Mouse (Mus musculus): ENCODE results near the gene Nacc1.
A peak's percentile ranks its signal among the peaks of the same experiment; 100 is the strongest.

The Nacc1 gene

GRCm38 (mm10) chr8:84661961-84662571 lies 25.6 kb downstream of the Nacc1 start:
- peak; percentile 78 for DNase-seq

- peak; percentile 90 for DNase-seq
Observed at GRCm38 (mm10) chr8:84661458-84661871, 26.2 kb downstream of the Nacc1 start.

GRCm38 (mm10) chr8:84660819-84661457 lies 26.7 kb downstream of the Nacc1 start:
- peak; percentile 88 for DNase-seq

- DNase-seq, result peak; percentile 81
Observed at GRCm38 (mm10) chr8:84659936-84660818, 27.5 kb downstream of the Nacc1 start.

- no peak for DNase-seq
Observed at GRCm38 (mm10) chr8:84658951-84659350, 28.7 kb downstream of the Nacc1 start.

- peak; percentile 42 for DNase-seq
Observed at GRCm38 (mm10) chr8:84657680-84658079, 30.0 kb downstream of the Nacc1 start.

- no peak for DNase-seq
Observed at GRCm38 (mm10) chr8:84657203-84657602, 30.5 kb downstream of the Nacc1 start.

- peak; percentile 91 for DNase-seq
Observed at GRCm38 (mm10) chr8:84656641-84657126, 31.0 kb downstream of the Nacc1 start.

GRCm38 (mm10) chr8:84656191-84656525 lies 31.5 kb downstream of the Nacc1 start:
- peak; percentile 59 for DNase-seq

GRCm38 (mm10) chr8:84655336-84656190 lies 32.1 kb downstream of the Nacc1 start:
- peak; percentile 72 for DNase-seq

GRCm38 (mm10) chr8:84654597-84654996 lies 33.1 kb downstream of the Nacc1 start:
- DNase-seq, result no peak

GRCm38 (mm10) chr8:84653092-84653631 lies 34.5 kb downstream of the Nacc1 start:
- no peak for DNase-seq

- no peak for DNase-seq
Observed at GRCm38 (mm10) chr8:84650213-84650612, 37.4 kb downstream of the Nacc1 start.

GRCm38 (mm10) chr8:84647461-84647901 lies 40.2 kb downstream of the Nacc1 start:
- peak; percentile 61 for DNase-seq

- DNase-seq, result no peak
Observed at GRCm38 (mm10) chr8:84646800-84647199, 40.9 kb downstream of the Nacc1 start.

- no peak for DNase-seq
Observed at GRCm38 (mm10) chr8:84643019-84643418, 44.6 kb downstream of the Nacc1 start.

GRCm38 (mm10) chr8:84641578-84642361 lies 45.9 kb downstream of the Nacc1 start:
- no peak for DNase-seq

- no peak for DNase-seq
Observed at GRCm38 (mm10) chr8:84640617-84641294, 46.9 kb downstream of the Nacc1 start.

GRCm38 (mm10) chr8:84640010-84640588 lies 47.6 kb downstream of the Nacc1 start:
- no peak for DNase-seq

Measured in kidney, postnatal 10 days (tissue).